Mouse (Mus musculus) limb, embryonic 14.5 days (tissue): Measurements from ENCODE around the gene Adnp. TPM values are rescaled to one million over a fixed set of nuclear protein-coding genes. Genes with fewer than 3 reads are reported as not detected.
"Not testable (repeated sequence)": the region's sequence is repeated elsewhere in the genome, so short reads cannot be mapped to it uniquely, and the experiment has no call there.

Experiments used
- ATAC-seq: fragments of 200-750 bp; cut with Nextera tagmentation; 2 replicates; pipeline ENCODE4 v1.8.0; 2017; ENCODE audit warnings: low read depth, moderate number of reproducible peaks, moderate TSS enrichment; ENCODE audit not compliant: low FRiP score
- DNase-seq: peaks from one replicate; pipeline ENCODE4 v3.0.0-alpha.2; 2015; ENCODE audit warnings: low spot score
- H3K27ac ChIP-seq: fragments of 300-500 bp; sonication (generic); replicated peaks from 2 replicates; pipeline ENCODE4 v1.5.1; 2014; ENCODE audit warnings: low read depth, mild to moderate bottlenecking, low read length, moderate library complexity, mixed read lengths
- H3K27me3 ChIP-seq: fragments of 300-500 bp; sonication (generic); 2 replicates; pipeline ENCODE4 v1.6.1; 2014; ENCODE audit warnings: low read length, mixed read lengths; ENCODE audit not compliant: control insufficient read depth, insufficient read depth
- H3K36me3 ChIP-seq: fragments of 300-500 bp; sonication (generic); 2 replicates; pipeline ENCODE4 v1.6.1; 2014; ENCODE audit warnings: mild to moderate bottlenecking, low read length, moderate library complexity, mixed read lengths; ENCODE audit not compliant: control insufficient read depth, insufficient read depth
- H3K4me1 ChIP-seq: fragments of 300-500 bp; sonication (generic); 2 replicates; pipeline ENCODE4 v1.6.1; 2014; ENCODE audit warnings: antibody characterized with exemption, low read length, mixed read lengths; ENCODE audit not compliant: control insufficient read depth, insufficient read depth
- H3K4me2 ChIP-seq: fragments of 300-500 bp; sonication (generic); replicated peaks from 2 replicates; pipeline ENCODE4 v1.6.1; 2014; ENCODE audit warnings: low read depth, mild to moderate bottlenecking, low read length, moderate library complexity; ENCODE audit not compliant: severe bottlenecking
- H3K4me3 ChIP-seq: fragments of 300-500 bp; sonication (generic); replicated peaks from 2 replicates; pipeline ENCODE4 v1.5.1; 2014; ENCODE audit warnings: low read length
- H3K9ac ChIP-seq: fragments of 300-500 bp; sonication (generic); 2 replicates; pipeline ENCODE4 v1.6.1; 2014; ENCODE audit warnings: mild to moderate bottlenecking, low read depth, low read length, moderate library complexity; ENCODE audit not compliant: severe bottlenecking
- H3K9me3 ChIP-seq: fragments of 300-500 bp; sonication (generic); 2 replicates; pipeline ENCODE4 v1.6.1; 2016; ENCODE audit warnings: low read length; ENCODE audit not compliant: control insufficient read depth
- POLR2A ChIP-seq: fragments of 200-500 bp; IDR thresholded peaks from 2 replicates; pipeline ENCODE4 v1.8.0; 2012; ENCODE audit warnings: inconsistent platforms, mild to moderate bottlenecking, moderate library complexity, borderline replicate concordance; ENCODE audit not compliant: insufficient read depth, insufficient read length; ENCODE audit errors: extremely low read depth
- WGBS: fragments of 180-500 bp; shearing (Covaris S2); extraction: QIAGEN DNeasy Blood & Tissue Kit; methylation state at CpG from one replicate; pipeline ENCODE4 v1.1.7; 2014; 5-methylcytosine and 5-hydroxymethylcytosine counted together
- polyA plus RNA-seq, 2 experiments: library from polyadenylated mRNA; depleted of rRNA in 1 of 2; stranded (reverse) in 1 of 2; unstranded in 1 of 2; fragments of >200 nt; fragmentation: Nextera tagmentation in 1 of 2; extraction: Ambion mirVana in 1 of 2; gene quantifications; 2 replicates each; pipeline versions ENCODE4 v1.2.1 to v1.2.3; 2012 to 2014

Gene Adnp
- polyA plus RNA-seq, 2 experiments = 8.5 to 61.5 TPM

- Histone ChIP-seq H3K9ac (no peak overlapping the region), H3K9me3 (no peaks in the 10 kb centered on the region), H3K27ac (no peak overlapping the region), H3K4me1 (peaks cover 32% of the 10 kb centered on the region), H3K36me3 (no peaks in the 10 kb centered on the region), H3K4me2 (no peak overlapping the region), H3K27me3 (no peaks in the 10 kb centered on the region), H3K4me3 (no peak overlapping the region)
- 80% methylated on average over 9 of the region's 9 CpGs for WGBS
- DNase-seq (no peak), ATAC-seq (no peak)
- no peak for TF ChIP-seq POLR2A
These were observed 46.5 kb downstream of the Adnp start for GRCm38 (mm10) chr2:168160370-168160930.

DNA sequence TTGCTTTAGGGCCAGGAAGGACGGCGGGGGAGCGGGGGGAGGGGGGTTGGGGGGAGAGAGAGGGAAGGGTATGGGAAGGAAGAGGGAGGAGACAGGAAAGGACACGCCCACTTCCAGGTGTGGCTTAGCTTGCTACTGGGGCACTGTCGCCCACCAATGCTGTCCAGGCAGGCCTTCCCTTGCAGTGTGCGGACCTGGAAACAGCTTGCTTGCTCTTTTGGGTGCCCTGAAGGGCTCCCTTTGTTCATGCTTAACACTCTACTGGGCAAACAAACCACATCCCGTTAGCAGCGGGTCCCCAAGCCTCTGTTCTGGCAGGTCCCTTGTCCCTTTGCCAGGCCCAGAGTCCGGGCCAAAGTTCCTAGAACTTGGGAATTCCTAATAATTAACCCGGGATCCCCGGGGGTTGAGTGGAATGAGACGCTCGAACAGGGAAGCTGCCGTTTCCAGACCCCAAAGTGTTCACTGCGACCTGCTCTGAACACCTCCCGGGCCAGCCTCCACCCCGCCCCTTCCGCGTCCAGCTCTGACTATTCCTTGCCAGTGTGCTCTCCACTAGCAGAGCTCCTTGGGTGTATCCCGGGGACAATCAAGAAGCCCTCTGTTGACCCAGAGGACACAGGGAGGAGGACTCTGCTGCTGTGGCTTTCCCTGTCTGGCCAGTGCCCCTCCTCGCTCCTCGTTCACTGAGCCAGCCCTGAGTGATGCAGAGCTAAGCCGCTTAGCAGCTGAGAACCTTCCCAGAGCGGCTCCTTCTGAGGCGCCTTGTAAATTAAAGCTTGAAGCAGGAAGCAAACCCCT is 47.8 kb downstream of the Adnp start:
- ATAC-seq (peak; percentile 27; the same call in 1 of the 2 replicates), DNase-seq (peak; percentile 84)
- Histone ChIP-seq H3K27me3 (no peaks in the 10 kb centered on the region), H3K4me3 (peak overlapping the region; percentile 19), H3K9ac (peak overlapping the region; percentile 37), H3K4me2 (peak overlapping the region; percentile 50), H3K4me1 (peaks cover 42% of the 10 kb centered on the region), H3K9me3 (no peaks in the 10 kb centered on the region), H3K36me3 (no peaks in the 10 kb centered on the region), H3K27ac (peak overlapping the region; percentile 78)
- TF ChIP-seq POLR2A = no peak
- WGBS = 4% methylated on average over 25 of the region's 25 CpGs

DNA sequence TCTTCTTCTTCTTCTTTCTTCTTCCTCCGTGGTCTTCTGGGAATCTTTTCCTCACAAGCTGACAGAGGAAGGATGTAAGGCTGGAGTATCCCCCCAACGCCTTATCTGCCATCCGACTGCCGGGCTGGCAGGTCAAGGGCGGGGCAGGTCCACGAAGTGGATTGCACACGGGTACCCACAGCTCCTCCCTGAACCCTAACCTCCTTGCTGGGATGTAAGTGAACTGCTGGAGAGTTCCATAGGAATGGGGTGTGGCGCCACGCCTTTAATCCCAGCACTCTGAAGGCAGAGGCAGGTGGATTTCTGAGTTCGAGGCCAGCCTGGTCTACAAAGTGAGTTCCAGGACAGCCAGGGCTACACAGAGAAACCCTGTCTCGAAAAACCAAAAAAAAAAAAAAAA is 48.9 kb downstream of the Adnp start:
- H3K36me3 ChIP-seq, ATAC-seq, H3K4me3 ChIP-seq, H3K9me3 ChIP-seq, H3K27me3 ChIP-seq, DNase-seq, H3K4me2 ChIP-seq, H3K27ac ChIP-seq, H3K9ac ChIP-seq: not testable (repeated sequence)
- 68% methylated on average over 9 of the region's 11 CpGs for WGBS
- peaks cover 46% of the 10 kb centered on the region for H3K4me1 ChIP-seq

DNA sequence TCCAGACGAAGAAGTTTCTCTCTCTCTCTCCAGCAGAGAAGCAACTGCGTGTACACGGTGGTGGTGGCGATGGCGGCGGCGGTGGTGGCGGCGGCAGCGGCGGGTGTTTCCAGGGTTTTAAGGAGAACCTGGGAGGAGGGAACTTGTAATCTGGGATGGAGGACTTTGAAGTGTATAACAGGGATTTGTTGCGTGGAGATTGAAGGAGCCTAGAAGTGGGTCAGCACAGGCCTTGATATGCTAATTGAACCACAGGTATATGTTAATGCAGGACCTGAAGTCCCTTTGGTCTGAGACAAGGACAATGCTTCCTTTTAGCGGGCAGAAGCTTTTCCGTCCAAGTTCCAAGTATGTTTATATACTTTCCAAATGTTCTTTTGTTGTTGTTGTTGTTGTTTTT is 50.6 kb downstream of the Adnp start:
- H3K9ac ChIP-seq = no peak overlapping the region
- WGBS = 49% methylated on average over 14 of the region's 14 CpGs
- H3K4me1 ChIP-seq = peaks cover 37% of the 10 kb centered on the region
- no peak overlapping the region for H3K4me2 ChIP-seq
- H3K27ac ChIP-seq = no peak overlapping the region; the same call in 1 of the 2 replicates
- no peak for TF ChIP-seq POLR2A
- H3K27me3 ChIP-seq = no peaks in the 10 kb centered on the region
- ATAC-seq (no peak), DNase-seq (no peak)
- H3K4me3 ChIP-seq = no peak overlapping the region
- no peaks in the 10 kb centered on the region for H3K36me3 ChIP-seq
- H3K9me3 ChIP-seq = no peaks in the 10 kb centered on the region

- H3K4me3 ChIP-seq = no peak overlapping the region
- H3K4me2 ChIP-seq = no peak overlapping the region
- no peak overlapping the region for H3K9ac ChIP-seq
- 96% methylated on average over 7 of the region's 7 CpGs for WGBS
- H3K27ac ChIP-seq = no peak overlapping the region
- no peaks in the 10 kb centered on the region for H3K27me3 ChIP-seq
- TF ChIP-seq POLR2A = no peak
- H3K36me3 ChIP-seq = no peaks in the 10 kb centered on the region
- no peak for ATAC-seq
- no peak for DNase-seq
- no peaks in the 10 kb centered on the region for H3K9me3 ChIP-seq
- peaks cover 36% of the 10 kb centered on the region for H3K4me1 ChIP-seq
These were observed 51.2 kb downstream of the Adnp start for GRCm38 (mm10) chr2:168155666-168156065.
